Mouse (Mus musculus) intestine, postnatal 0 days (tissue): ENCODE data around the gene Zfpl1. TPM values are rescaled to one million over a fixed set of nuclear protein-coding genes. Genes with fewer than 3 reads are reported as not detected.
"Not testable (repeated sequence)": the region's sequence is repeated elsewhere in the genome, so short reads cannot be mapped to it uniquely, and the experiment has no call there.

Source experiments
- ATAC-seq: fragments of 200-750 bp; cut with Nextera tagmentation; 2 replicates; pipeline ENCODE4 v1.8.0; 2017; ENCODE audit warnings: mild to moderate bottlenecking, moderate TSS enrichment, moderate library complexity
- H3K27ac ChIP-seq: fragments of 300-500 bp; sonication (generic); 2 replicates; pipeline ENCODE4 v1.5.1; 2014; ENCODE audit warnings: mild to moderate bottlenecking, low read depth, low read length, moderate library complexity
- H3K27me3 ChIP-seq: fragments of 300-500 bp; sonication (generic); replicated peaks from 2 replicates; pipeline ENCODE4 v1.6.1; 2014; ENCODE audit warnings: low read length, mixed read lengths; ENCODE audit not compliant: control insufficient read depth, insufficient read depth
- H3K36me3 ChIP-seq: fragments of 300-500 bp; sonication (generic); 2 replicates; pipeline ENCODE4 v1.6.1; 2014; ENCODE audit warnings: mild to moderate bottlenecking, moderate library complexity; ENCODE audit not compliant: control insufficient read depth, insufficient read depth
- H3K4me1 ChIP-seq: fragments of 300-500 bp; sonication (generic); replicated peaks from 2 replicates; pipeline ENCODE4 v1.6.1; 2014; ENCODE audit warnings: antibody characterized with exemption, low read length, mixed read lengths; ENCODE audit not compliant: control insufficient read depth, insufficient read depth
- H3K4me2 ChIP-seq: fragments of 300-500 bp; sonication (generic); replicated peaks from 2 replicates; pipeline ENCODE4 v1.6.1; 2014; ENCODE audit warnings: low read depth, mild to moderate bottlenecking, moderate library complexity
- H3K4me3 ChIP-seq: fragments of 300-500 bp; sonication (generic); 2 replicates; pipeline ENCODE4 v1.5.1; 2014; ENCODE audit warnings: low read depth, low read length
- H3K9ac ChIP-seq: fragments of 300-500 bp; sonication (generic); 2 replicates; pipeline ENCODE4 v1.6.1; 2014; ENCODE audit warnings: mild to moderate bottlenecking, low read depth, low read length
- H3K9me3 ChIP-seq: fragments of 300-500 bp; sonication (generic); 2 replicates; pipeline ENCODE4 v1.6.1; 2016; ENCODE audit warnings: mixed run types; ENCODE audit not compliant: control insufficient read depth
- CTCF ChIP-seq: sonication (generic); IDR thresholded peaks from 2 replicates; pipeline ENCODE4 v1.5.1; 2016; ENCODE audit warnings: low read depth, mild to moderate bottlenecking, control low read depth, antibody characterized with exemption, moderate library complexity
- WGBS: fragments of 180-500 bp; shearing (Covaris S2); extraction: QIAGEN DNeasy Blood & Tissue Kit; methylation state at CpG from one replicate; pipeline ENCODE4 v1.1.7; 2014; 5-methylcytosine and 5-hydroxymethylcytosine counted together
- polyA plus RNA-seq: library from polyadenylated mRNA; unstranded; fragments of >200 nt; fragmentation: Nextera tagmentation; extraction: Ambion mirVana; gene quantifications from 2 replicates; pipeline ENCODE4 v1.2.1, GENCODE M21; 2015

Zfpl1 gene
- polyA plus RNA-seq, 1 experiment from 2014 or later = 54.9 TPM

- Histone ChIP-seq H3K4me1 (no peaks in the 10 kb centered on the region; the same call in 1 of the 2 replicates), H3K4me2 (peak overlapping the region; percentile 90), H3K9ac (peak overlapping the region; percentile 77), H3K27ac (peak overlapping the region; percentile 97), H3K9me3 (no peaks in the 10 kb centered on the region), H3K4me3 (peak overlapping the region; percentile 87), H3K36me3 (peaks cover 41% of the 10 kb centered on the region), H3K27me3 (no peaks in the 10 kb centered on the region)
- TF ChIP-seq CTCF = 0 out of 2 replicates have a peak, but pooled peaks have one; percentile 18
- WGBS = 1% methylated on average over 43 of the region's 44 CpGs
- ATAC-seq = peak; percentile 26
These were observed 37.4 kb downstream of the Zfpl1 start for GRCm38 (mm10) chr19:6047154-6047898.

GRCm38 (mm10) chr19:6046294-6047153, 38.2 kb downstream of the Zfpl1 start, which contains the start of gene Syvn1:
TSS of gene Syvn1 (plus strand) at chr19:6046576.
- peak; percentile 87 for ATAC-seq
- no peaks in the 10 kb centered on the region for H3K27me3 ChIP-seq
- no peaks in the 10 kb centered on the region for H3K9me3 ChIP-seq
- no peaks in the 10 kb centered on the region; the same call in 1 of the 2 replicates for H3K4me1 ChIP-seq
- TF ChIP-seq CTCF = 0 out of 2 replicates have a peak, but pooled peaks have one; percentile 10
- peak within 1 kb of the TSS; percentile 90 for H3K4me2 ChIP-seq
- WGBS = under 1% methylated on average over 65 of the region's 65 CpGs
- peak within 1 kb of the TSS; percentile 87 for H3K4me3 ChIP-seq
- peaks cover 33% of the 10 kb centered on the region for H3K36me3 ChIP-seq
- peak within 1 kb of the TSS; percentile 97 for H3K27ac ChIP-seq
- peak within 1 kb of the TSS; percentile 77 for H3K9ac ChIP-seq

- TF ChIP-seq CTCF = peak; percentile 48
- H3K4me3 ChIP-seq = peak overlapping the region; percentile 87
- H3K27me3 ChIP-seq = no peaks in the 10 kb centered on the region
- no peaks in the 10 kb centered on the region for H3K9me3 ChIP-seq
- H3K27ac ChIP-seq = peak overlapping the region; percentile 97
- WGBS = 12% methylated on average over 20 of the region's 20 CpGs
- peaks cover 24% of the 10 kb centered on the region for H3K36me3 ChIP-seq
- no peaks in the 10 kb centered on the region; the same call in 1 of the 2 replicates for H3K4me1 ChIP-seq
- ATAC-seq = peak; percentile 34
- H3K9ac ChIP-seq = peak overlapping the region; percentile 64
- H3K4me2 ChIP-seq = peak overlapping the region; percentile 90
These were observed 39.1 kb downstream of the Zfpl1 start for GRCm38 (mm10) chr19:6045366-6046293.

DNA sequence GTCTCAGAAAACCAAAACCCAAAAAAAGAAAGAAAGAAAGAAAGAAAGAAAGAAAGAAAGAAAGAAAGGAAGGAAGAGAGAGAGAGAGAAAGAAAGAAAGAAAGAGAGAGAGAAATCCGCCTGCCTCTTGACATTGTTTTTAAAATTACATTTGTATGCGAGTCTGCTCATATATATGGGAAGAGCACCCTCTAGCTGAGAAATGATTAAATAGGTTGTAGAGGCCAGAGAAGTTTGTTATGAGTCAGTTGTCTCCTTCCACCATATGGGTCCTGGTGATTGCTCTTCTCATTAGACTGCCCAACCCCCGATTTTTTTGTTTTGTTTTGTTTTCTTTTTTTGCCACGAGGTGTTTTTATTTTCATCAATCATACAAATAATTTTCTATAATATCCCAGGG, 40.7 kb downstream of the Zfpl1 start:
- H3K9ac ChIP-seq, H3K4me2 ChIP-seq, H3K9me3 ChIP-seq, H3K27me3 ChIP-seq, H3K27ac ChIP-seq, H3K4me1 ChIP-seq, H3K4me3 ChIP-seq, ATAC-seq, H3K36me3 ChIP-seq: not testable (repeated sequence)
- TF ChIP-seq CTCF = peak; percentile 68
- 40% methylated on average over 4 of the region's 4 CpGs for WGBS

DNA sequence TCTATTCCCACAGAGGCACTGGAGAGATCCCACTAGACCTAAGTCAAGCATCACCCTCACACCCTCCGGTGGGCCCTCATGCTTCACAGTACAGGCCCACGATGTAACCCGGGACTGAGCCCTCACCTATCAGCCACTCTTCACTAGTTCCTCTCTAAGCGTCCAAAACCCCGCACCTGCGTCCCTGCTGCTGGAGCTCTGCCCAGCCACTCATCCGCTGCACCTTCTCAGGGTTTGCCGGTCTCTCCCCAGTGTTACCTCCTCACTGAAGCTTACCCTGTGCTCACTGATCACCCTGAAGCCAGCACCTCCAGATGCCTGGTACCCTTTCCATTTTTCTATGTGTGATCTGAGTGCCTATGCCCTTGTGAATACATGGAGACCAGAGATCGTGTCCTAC, 42.5 kb downstream of the Zfpl1 start:
- Histone ChIP-seq H3K27me3 (no peaks in the 10 kb centered on the region), H3K9ac (no peak overlapping the region), H3K9me3 (no peaks in the 10 kb centered on the region), H3K27ac (no peak overlapping the region), H3K4me1 (no peaks in the 10 kb centered on the region), H3K36me3 (no peaks in the 10 kb centered on the region), H3K4me2 (no peak overlapping the region), H3K4me3 (no peak overlapping the region)
- no peak for TF ChIP-seq CTCF
- 86% methylated on average over 9 of the region's 9 CpGs for WGBS
- no peak for ATAC-seq
